Comparison of ENCODE assay signal across 28 mouse cellular contexts in genomic region chr3:62054237-62054636, GRCm38 (mm10).
A peak's percentile ranks its signal among the peaks of the same experiment; 100 is the strongest.
DNase-seq lines count a peak whose midpoint lies in the region; ATAC-seq and TF ChIP-seq lines count a peak whose summit lies in the region.
"Had no signal": no experiment of that assay in that cellular context is flagged by ENCODE, and none has a peak within 500 bp of the region (broad histone marks: within the 10 kb centered on the region; RNA-seq: fewer than 3 reads in every experiment).

No protein-coding gene starts in this region.

- H3K9me3 ChIP-seq in hindbrain, embryonic 15.5 days, result no peaks in the 10 kb centered on the region
- no peaks in the 10 kb centered on the region for H3K9me3 ChIP-seq in hindbrain, embryonic 11.5 days (ENCODE audit: control insufficient read depth, low read length)
- H3K9me3 ChIP-seq in forebrain, postnatal 0 days (ENCODE audit: low read length), result no peaks in the 10 kb centered on the region
- H3K9me3 ChIP-seq: embryonic facial prominence, embryonic 15.5 days; G1E; limb, embryonic 12.5 days; liver, embryonic 12.5 days had no signal

- H3K4me1 ChIP-seq in hindbrain, embryonic 15.5 days (replicated peaks), result no peaks in the 10 kb centered on the region
- H3K4me1 ChIP-seq in hindbrain, embryonic 11.5 days (replicated peaks; ENCODE audit: control insufficient read depth, insufficient read depth, low read length), result no peaks in the 10 kb centered on the region
- H3K4me1 ChIP-seq in forebrain, postnatal 0 days (ENCODE audit: insufficient read depth), result no peaks in the 10 kb centered on the region
- H3K4me1 ChIP-seq in cerebellum, adult 2 months (ENCODE audit: control insufficient read depth, insufficient read depth, low read length), result no peaks in the 10 kb centered on the region
- H3K4me1 ChIP-seq: embryonic facial prominence, embryonic 15.5 days; heart, embryonic 13.5 days; limb, embryonic 12.5 days; liver, embryonic 12.5 days had no signal

- H3K9ac ChIP-seq in hindbrain, embryonic 15.5 days, result no peak overlapping the region
- no peak overlapping the region for H3K9ac ChIP-seq in hindbrain, embryonic 11.5 days (ENCODE audit: low read depth, low read length)
- no peak overlapping the region for H3K9ac ChIP-seq in forebrain, postnatal 0 days
- H3K9ac ChIP-seq: embryonic facial prominence, embryonic 15.5 days; heart, embryonic 13.5 days; hindbrain, embryonic 14.5 days; limb, embryonic 12.5 days; liver, embryonic 12.5 days had no signal

- H3K4me3 ChIP-seq in hindbrain, embryonic 15.5 days, result no peak overlapping the region
- no peak overlapping the region for H3K4me3 ChIP-seq in hindbrain, embryonic 11.5 days (ENCODE audit: low read depth, low read length)
- no peak overlapping the region for H3K4me3 ChIP-seq in forebrain, postnatal 0 days (ENCODE audit: low read depth, low read length)
- H3K4me3 ChIP-seq in cerebellum, adult 2 months (replicated peaks; ENCODE audit: insufficient read depth, low read depth, low read length), result no peak overlapping the region
- H3K4me3 ChIP-seq: embryonic facial prominence, embryonic 15.5 days; heart, adult 2 months; heart, embryonic 13.5 days; limb, embryonic 12.5 days; liver, embryonic 12.5 days had no signal

- TF ChIP-seq CTCF in brain, embryonic 14.5 days (IDR thresholded peaks at IDR 0.05; ENCODE audit: borderline replicate concordance, extremely low read depth, insufficient read depth, insufficient read length), result no peak
- no peak for TF ChIP-seq CTCF in forebrain, postnatal 0 days (IDR thresholded peaks at IDR 0.05; ENCODE audit: low read depth)
- no peak for TF ChIP-seq CTCF in cerebellum, adult 2 months (IDR thresholded peaks at IDR 0.05; ENCODE audit: borderline replicate concordance, insufficient read depth, low read depth, low read length)

- H3K4me2 ChIP-seq in hindbrain, embryonic 15.5 days, result no peak overlapping the region
- no peak overlapping the region for H3K4me2 ChIP-seq in hindbrain, embryonic 11.5 days (replicated peaks; ENCODE audit: low read depth, low read length)
- no peak overlapping the region for H3K4me2 ChIP-seq in forebrain, postnatal 0 days (ENCODE audit: low read depth)
- H3K4me2 ChIP-seq: embryonic facial prominence, embryonic 15.5 days; heart, embryonic 13.5 days; hindbrain, embryonic 14.5 days; limb, embryonic 12.5 days; liver, embryonic 12.5 days had no signal

- no peak for DNase-seq in hindbrain, embryonic 11.5 days (ENCODE audit: low spot score)
- DNase-seq in left cerebral cortex, postnatal 14 days (ENCODE audit: low spot score in 2 of 2), result peak; percentile 10 to 44
- no peak for DNase-seq in left cerebral cortex, postnatal 4 days
- peak; percentile 47 for DNase-seq in brain, embryonic 14.5 days (ENCODE audit: low read depth)
- DNase-seq in forebrain, postnatal 0 days, result peak; percentile 36
- no peak for DNase-seq in cerebellum, adult 2 months
- DNase-seq: adrenal gland, adult 2 months; B cell, adult 2 months; cerebellum, adult 9-10 months; gastrocnemius, postnatal 36 days; heart, adult 2 months; heart, postnatal 14 days; kidney, adult 9 months; kidney, postnatal 25 days; lung, adult 18-20 months; lung, postnatal 10 days; right cerebral cortex, postnatal 25 days; spleen, adult 18-20 months had no signal

- no peak overlapping the region for H3K27ac ChIP-seq in hindbrain, embryonic 15.5 days (replicated peaks)
- no peak overlapping the region for H3K27ac ChIP-seq in hindbrain, embryonic 11.5 days (ENCODE audit: low read depth, low read length)
- no peak overlapping the region for H3K27ac ChIP-seq in forebrain, postnatal 0 days (ENCODE audit: low read depth, low read length)
- no peak overlapping the region for H3K27ac ChIP-seq in cerebellum, adult 2 months (ENCODE audit: insufficient read depth, low read length)
- H3K27ac ChIP-seq: embryonic facial prominence, embryonic 15.5 days; heart, adult 2 months; heart, embryonic 13.5 days; hindbrain, embryonic 14.5 days; limb, embryonic 12.5 days; liver, embryonic 12.5 days had no signal

- peak; percentile 56; the same call in 1 of the 2 replicates for ATAC-seq in hindbrain, embryonic 15.5 days (ENCODE audit: low FRiP score, low read depth)
- no peak for ATAC-seq in hindbrain, embryonic 11.5 days (ENCODE audit: low FRiP score)
- ATAC-seq in forebrain, postnatal 0 days, result peak; percentile 82
- ATAC-seq: intestine, embryonic 16.5 days; liver, embryonic 12.5 days; Patski had no signal

- H3K27me3 ChIP-seq in hindbrain, embryonic 15.5 days, result no peaks in the 10 kb centered on the region
- H3K27me3 ChIP-seq in hindbrain, embryonic 11.5 days (ENCODE audit: control insufficient read depth, insufficient read depth, low read length), result no peaks in the 10 kb centered on the region
- H3K27me3 ChIP-seq in forebrain, postnatal 0 days (ENCODE audit: insufficient read depth, low read length), result no peaks in the 10 kb centered on the region
- no peaks in the 10 kb centered on the region for H3K27me3 ChIP-seq in cerebellum, adult 2 months (ENCODE audit: control insufficient read depth, insufficient read depth, low read length)
- H3K27me3 ChIP-seq: CH12.LX; embryonic facial prominence, embryonic 15.5 days; heart, embryonic 13.5 days; limb, embryonic 12.5 days; liver, embryonic 12.5 days; Patski had no signal

- WGBS in hindbrain, embryonic 15.5 days, result 69% methylated on average over 1 of the region's 1 CpGs
- 77% methylated on average over 1 of the region's 1 CpGs for WGBS in hindbrain, embryonic 11.5 days
- 58% methylated on average over 1 of the region's 1 CpGs for WGBS in forebrain, postnatal 0 days
- WGBS in cerebellum, adult 2 months, result 94% methylated on average over 1 of the region's 1 CpGs

- intact Hi-C loops in left cerebral cortex, postnatal 14 days (cut with DNase I), result no loop called here
- intact Hi-C loops in left cerebral cortex, postnatal 4 days (cut with DNase I), result no loop called here

- no peaks in the 10 kb centered on the region for H3K36me3 ChIP-seq in hindbrain, embryonic 15.5 days
- no peaks in the 10 kb centered on the region for H3K36me3 ChIP-seq in hindbrain, embryonic 11.5 days (ENCODE audit: control insufficient read depth, insufficient read depth, low read length)
- H3K36me3 ChIP-seq in forebrain, postnatal 0 days (ENCODE audit: insufficient read depth), result no peaks in the 10 kb centered on the region
- H3K36me3 ChIP-seq: embryonic facial prominence, embryonic 15.5 days; G1E; heart, embryonic 13.5 days; limb, embryonic 12.5 days; liver, embryonic 12.5 days had no signal

- TF ChIP-seq POLR2A in brain, embryonic 14.5 days (IDR thresholded peaks at IDR 0.05; ENCODE audit: borderline replicate concordance, extremely low read depth, insufficient read depth, insufficient read length, poor library complexity, severe bottlenecking), result no peak
- TF ChIP-seq POLR2A in cerebellum, adult 2 months (IDR thresholded peaks at IDR 0.05; ENCODE audit: borderline replicate concordance, insufficient read depth, low read length), result no peak

Comparison
In these comparisons a context has a peak if more than half of its experiments do, and no peak if none do; other contexts are left out.
1. DNase-seq: peak in left cerebral cortex, postnatal 14 days (2 of 2), brain, embryonic 14.5 days (single experiment) and forebrain, postnatal 0 days (single experiment); none in hindbrain, embryonic 11.5 days (single experiment), left cerebral cortex, postnatal 4 days (single experiment) and cerebellum, adult 2 months (0 of 2).